Mouse (Mus musculus) limb, embryonic 13.5 days (tissue): ENCODE results near the gene Fam53b. TPM values are rescaled to one million over a fixed set of nuclear protein-coding genes. Genes with fewer than 3 reads are reported as not detected.

ENCODE experiments used
- ATAC-seq: fragments of 200-750 bp; cut with Nextera tagmentation; 2 replicates; pipeline ENCODE4 v1.8.0; 2017; ENCODE audit warnings: low read depth, moderate number of reproducible peaks, moderate TSS enrichment; ENCODE audit not compliant: low FRiP score
- H3K27ac ChIP-seq: fragments of 300-500 bp; sonication (generic); 2 replicates; pipeline ENCODE4 v1.5.1; 2015; ENCODE audit warnings: inconsistent platforms, mild to moderate bottlenecking, moderate library complexity
- H3K27me3 ChIP-seq: fragments of 300-500 bp; sonication (generic); 2 replicates; pipeline ENCODE4 v1.6.1; 2015; ENCODE audit warnings: mild to moderate bottlenecking, inconsistent platforms
- H3K36me3 ChIP-seq: fragments of 300-500 bp; sonication (generic); 2 replicates; pipeline ENCODE4 v1.6.1; 2015; ENCODE audit warnings: inconsistent platforms, mild to moderate bottlenecking, moderate library complexity
- H3K4me1 ChIP-seq: fragments of 300-500 bp; sonication (generic); 2 replicates; pipeline ENCODE4 v1.6.1; 2015; ENCODE audit warnings: inconsistent platforms
- H3K4me2 ChIP-seq: fragments of 300-500 bp; sonication (generic); replicated peaks from 2 replicates; pipeline ENCODE4 v1.6.1; 2015; ENCODE audit warnings: inconsistent platforms, mild to moderate bottlenecking, moderate library complexity
- H3K4me3 ChIP-seq: fragments of 300-500 bp; sonication (generic); 2 replicates; pipeline ENCODE4 v1.5.1; 2015; ENCODE audit warnings: moderate library complexity, mild to moderate bottlenecking, inconsistent platforms
- H3K9ac ChIP-seq: fragments of 300-500 bp; sonication (generic); 2 replicates; pipeline ENCODE4 v1.6.1; 2015; ENCODE audit warnings: mild to moderate bottlenecking, inconsistent platforms
- H3K9me3 ChIP-seq: fragments of 300-500 bp; sonication (generic); 2 replicates; pipeline ENCODE4 v1.6.1; 2016; ENCODE audit warnings: inconsistent platforms
- WGBS: fragments of 180-500 bp; shearing (Covaris S2); methylation state at CpG from one replicate; pipeline ENCODE4 v1.1.7; 2015; 5-methylcytosine and 5-hydroxymethylcytosine counted together
- polyA plus RNA-seq: library from polyadenylated mRNA; unstranded; fragments of >200 nt; fragmentation: Nextera tagmentation; extraction: Ambion mirVana; gene quantifications from 2 replicates; pipeline ENCODE4 v1.2.1, GENCODE M21; 2015

The Fam53b gene
- polyA plus RNA-seq, 1 experiment from 2014 or later = 26.4 TPM

- no peaks in the 10 kb centered on the region for H3K27me3 ChIP-seq
- 9% methylated on average over 1 of the region's 1 CpGs for WGBS
- no peak overlapping the region for H3K4me3 ChIP-seq
- H3K4me2 ChIP-seq = no peak overlapping the region
- no peak overlapping the region for H3K27ac ChIP-seq
- no peak overlapping the region for H3K9ac ChIP-seq
- H3K36me3 ChIP-seq = peaks cover 35% of the 10 kb centered on the region
- no peaks in the 10 kb centered on the region for H3K9me3 ChIP-seq
- no peaks in the 10 kb centered on the region for H3K4me1 ChIP-seq
- no peak for ATAC-seq
These were observed 10.8 kb upstream of the Fam53b start for GRCm38 (mm10) chr7:132824346-132825022.

GRCm38 (mm10) chr7:132823832-132824231, 10.1 kb upstream of the Fam53b start:
- no peaks in the 10 kb centered on the region for H3K4me1 ChIP-seq
- H3K9ac ChIP-seq = no peak overlapping the region
- H3K27ac ChIP-seq = no peak overlapping the region
- no peak overlapping the region for H3K4me3 ChIP-seq
- peaks cover 34% of the 10 kb centered on the region for H3K36me3 ChIP-seq
- H3K4me2 ChIP-seq = no peak overlapping the region
- H3K27me3 ChIP-seq = no peaks in the 10 kb centered on the region
- no peak for ATAC-seq
- no peaks in the 10 kb centered on the region for H3K9me3 ChIP-seq

GRCm38 (mm10) chr7:132820692-132821091, 7.0 kb upstream of the Fam53b start:
- H3K27ac ChIP-seq = no peak overlapping the region
- no peak overlapping the region for H3K9ac ChIP-seq
- 85% methylated on average over 3 of the region's 3 CpGs for WGBS
- no peak for ATAC-seq
- H3K36me3 ChIP-seq = peaks cover 12% of the 10 kb centered on the region
- no peak overlapping the region for H3K4me3 ChIP-seq
- no peaks in the 10 kb centered on the region for H3K27me3 ChIP-seq
- peaks cover 9% of the 10 kb centered on the region for H3K4me1 ChIP-seq
- H3K9me3 ChIP-seq = no peaks in the 10 kb centered on the region
- H3K4me2 ChIP-seq = no peak overlapping the region

DNA sequence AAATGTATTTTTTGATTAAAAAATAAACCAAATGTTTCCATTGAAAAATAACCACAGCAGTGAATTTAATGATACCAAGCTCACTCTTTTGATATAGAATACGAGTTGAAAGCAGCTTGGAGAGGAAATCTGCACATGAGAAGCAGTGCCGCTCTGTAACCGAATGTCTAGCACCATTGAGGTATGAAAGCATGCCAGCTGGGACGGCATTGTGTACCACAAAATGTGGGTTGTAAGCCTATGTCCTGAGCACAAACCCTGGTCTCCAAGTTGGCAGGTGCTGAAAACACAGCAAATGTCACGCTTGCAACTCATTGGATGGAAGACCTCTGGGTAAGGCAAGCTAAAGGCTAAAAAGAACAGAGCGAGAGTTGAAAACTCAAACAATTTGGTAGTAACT, 3.4 kb upstream of the Fam53b start:
- Histone ChIP-seq H3K27me3 (no peaks in the 10 kb centered on the region), H3K4me2 (no peak overlapping the region), H3K4me1 (peaks cover 32% of the 10 kb centered on the region), H3K36me3 (peaks cover 4% of the 10 kb centered on the region; the same call in 1 of the 2 replicates), H3K27ac (no peak overlapping the region), H3K9me3 (no peaks in the 10 kb centered on the region), H3K9ac (no peak overlapping the region), H3K4me3 (no peak overlapping the region)
- ATAC-seq = no peak
- 87% methylated on average over 6 of the region's 6 CpGs for WGBS

GRCm38 (mm10) chr7:132816528-132816927, 2.8 kb upstream of the Fam53b start:
- H3K4me1 ChIP-seq = peaks cover 37% of the 10 kb centered on the region

GRCm38 (mm10) chr7:132815081-132815480, 1.4 kb upstream of the Fam53b start:
- Histone ChIP-seq H3K9me3 (no peaks in the 10 kb centered on the region), H3K4me1 (peaks cover 52% of the 10 kb centered on the region), H3K9ac (no peak overlapping the region), H3K4me3 (no peak overlapping the region), H3K27ac (no peak overlapping the region), H3K4me2 (peak overlapping the region; percentile 22), H3K36me3 (no peaks in the 10 kb centered on the region), H3K27me3 (no peaks in the 10 kb centered on the region)
- WGBS = 14% methylated on average over 5 of the region's 5 CpGs
- ATAC-seq = no peak

More at GRCm38 (mm10) chr7:132816528-132816927, 2.8 kb upstream of the Fam53b start:
- no peak overlapping the region for H3K4me2 ChIP-seq
- H3K27me3 ChIP-seq = no peaks in the 10 kb centered on the region
- no peak overlapping the region for H3K27ac ChIP-seq
- peaks cover 4% of the 10 kb centered on the region; the same call in 1 of the 2 replicates for H3K36me3 ChIP-seq
- H3K4me3 ChIP-seq = no peak overlapping the region
- H3K9ac ChIP-seq = no peak overlapping the region
- ATAC-seq = no peak
- 77% methylated on average over 2 of the region's 2 CpGs for WGBS
- no peaks in the 10 kb centered on the region for H3K9me3 ChIP-seq

DNA sequence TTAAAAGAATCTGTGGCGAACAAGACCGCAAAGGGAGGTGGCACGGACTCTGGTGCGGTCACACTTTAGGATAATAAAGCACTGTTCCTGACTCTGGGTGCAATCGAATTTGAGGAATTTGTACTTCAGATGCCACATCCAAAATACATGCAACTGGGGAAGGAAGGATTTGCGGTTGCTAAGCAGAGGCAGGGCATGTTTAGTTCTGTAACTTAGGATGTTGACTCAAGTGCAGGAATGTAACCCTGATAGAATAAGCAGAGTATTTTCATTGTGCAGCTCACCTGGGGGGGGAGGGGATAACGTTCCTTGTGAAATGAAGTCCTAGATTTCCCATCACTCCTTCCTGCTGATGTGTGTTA, 384 bp upstream of the Fam53b start:
- Histone ChIP-seq H3K27ac (peak overlapping the region; percentile 94), H3K9me3 (no peaks in the 10 kb centered on the region), H3K36me3 (no peaks in the 10 kb centered on the region), H3K4me3 (peak overlapping the region; percentile 66), H3K4me2 (peak overlapping the region; percentile 86), H3K4me1 (peaks cover 62% of the 10 kb centered on the region), H3K27me3 (no peaks in the 10 kb centered on the region), H3K9ac (peak overlapping the region; percentile 91)
- peak; percentile 4; the same call in 1 of the 2 replicates for ATAC-seq
- WGBS = under 1% methylated on average over 7 of the region's 7 CpGs

- ATAC-seq = 0 out of 2 replicates have a peak, but pooled peaks have one; percentile 7
- peaks cover 71% of the 10 kb centered on the region for H3K4me1 ChIP-seq
- under 1% methylated on average over 59 of the region's 59 CpGs for WGBS
These were observed 869 bp downstream of the Fam53b start for GRCm38 (mm10) chr7:132812619-132813415.

GRCm38 (mm10) chr7:132811716-132812618, 1.7 kb downstream of the Fam53b start:
- 8% methylated on average over 23 of the region's 23 CpGs for WGBS
- Histone ChIP-seq H3K9ac (peak overlapping the region; percentile 91), H3K27me3 (no peaks in the 10 kb centered on the region), H3K4me3 (peak overlapping the region; percentile 66), H3K4me2 (peak overlapping the region; percentile 86), H3K27ac (peak overlapping the region; percentile 94; the same call in 1 of the 2 replicates), H3K9me3 (no peaks in the 10 kb centered on the region), H3K36me3 (0 out of 2 replicates have a peak, but pooled peaks cover 3% of the 10 kb centered on the region), H3K4me1 (peaks cover 79% of the 10 kb centered on the region)
- no peak for ATAC-seq

More at GRCm38 (mm10) chr7:132812619-132813415, 869 bp downstream of the Fam53b start:
- Histone ChIP-seq H3K9me3 (no peaks in the 10 kb centered on the region), H3K27me3 (no peaks in the 10 kb centered on the region), H3K4me3 (peak overlapping the region; percentile 66), H3K9ac (peak overlapping the region; percentile 91), H3K27ac (peak overlapping the region; percentile 94), H3K4me2 (peak overlapping the region; percentile 86), H3K36me3 (no peaks in the 10 kb centered on the region)

DNA sequence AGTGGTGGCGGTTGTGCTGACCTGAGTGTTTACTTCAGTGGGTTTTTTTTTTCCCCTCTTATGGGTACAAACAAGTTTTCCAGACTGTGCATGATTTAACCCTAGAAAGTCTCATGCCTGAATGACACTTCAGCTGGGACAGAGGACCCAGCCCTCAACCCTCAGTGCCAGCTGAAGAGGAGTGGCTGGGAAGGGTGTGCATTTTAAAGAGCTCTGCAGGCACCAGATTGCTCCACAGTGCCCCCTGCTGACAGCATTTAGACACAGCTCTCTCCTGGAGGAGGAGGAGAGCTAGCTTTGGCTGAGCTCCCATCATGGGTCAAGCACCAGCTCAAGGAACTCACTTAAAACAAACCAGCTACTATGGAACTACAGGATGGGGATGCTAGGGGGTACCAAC, 2.8 kb downstream of the Fam53b start:
- H3K4me1 ChIP-seq = peaks cover 86% of the 10 kb centered on the region

GRCm38 (mm10) chr7:132810368-132810767, 3.3 kb downstream of the Fam53b start:
- Histone ChIP-seq H3K4me3 (peak overlapping the region; percentile 66), H3K4me2 (peak overlapping the region; percentile 86), H3K36me3 (0 out of 2 replicates have a peak, but pooled peaks cover 11% of the 10 kb centered on the region), H3K4me1 (peaks cover 83% of the 10 kb centered on the region), H3K9me3 (no peaks in the 10 kb centered on the region), H3K27me3 (no peaks in the 10 kb centered on the region), H3K27ac (peak overlapping the region; percentile 85), H3K9ac (peak overlapping the region; percentile 40; the same call in 1 of the 2 replicates)
- ATAC-seq = no peak
- WGBS = 8% methylated on average over 6 of the region's 6 CpGs

More for the DNA sequence above, 2.8 kb downstream of the Fam53b start:
- Histone ChIP-seq H3K9me3 (no peaks in the 10 kb centered on the region), H3K27me3 (no peaks in the 10 kb centered on the region), H3K27ac (peak overlapping the region; percentile 85), H3K4me3 (peak overlapping the region; percentile 66), H3K36me3 (0 out of 2 replicates have a peak, but pooled peaks cover 11% of the 10 kb centered on the region), H3K4me2 (peak overlapping the region; percentile 86), H3K9ac (no peak overlapping the region)
- peak; percentile 28; the same call in 1 of the 2 replicates for ATAC-seq
- whole genome bisulfite sequencing = 21% methylated on average over 1 of the region's 1 CpGs
